Mouse (Mus musculus) midbrain, embryonic 14.5 days (tissue): Measurements from ENCODE around the gene Vps13d. TPM values are rescaled to one million over a fixed set of nuclear protein-coding genes. Genes with fewer than 3 reads are reported as not detected.
A peak's percentile ranks its signal among the peaks of the same experiment; 100 is the strongest.

ENCODE experiments used
- ATAC-seq: fragments of 200-750 bp; cut with Nextera tagmentation; 2 replicates; pipeline ENCODE4 v1.8.0; 2017; ENCODE audit warnings: moderate number of reproducible peaks, moderate library complexity; ENCODE audit not compliant: low FRiP score, low TSS enrichment
- DNase-seq: peaks from one replicate; pipeline ENCODE4 v3.0.0-alpha.2; 2015
- H3K27ac ChIP-seq: fragments of 300-500 bp; sonication (generic); replicated peaks from 2 replicates; pipeline ENCODE4 v1.5.1; 2014; ENCODE audit warnings: mild to moderate bottlenecking, low read depth, low read length, moderate library complexity
- H3K27me3 ChIP-seq: fragments of 300-500 bp; sonication (generic); 2 replicates; pipeline ENCODE4 v1.6.1; 2014; ENCODE audit warnings: low read length, control low read depth, mixed read lengths; ENCODE audit not compliant: control insufficient read depth, insufficient read depth
- H3K36me3 ChIP-seq: fragments of 300-500 bp; sonication (generic); 2 replicates; pipeline ENCODE4 v1.6.1; 2014; ENCODE audit warnings: low read length, control low read depth; ENCODE audit not compliant: control insufficient read depth, insufficient read depth
- H3K4me1 ChIP-seq: fragments of 300-500 bp; sonication (generic); 2 replicates; pipeline ENCODE4 v1.6.1; 2014; ENCODE audit warnings: mild to moderate bottlenecking, antibody characterized with exemption, low read length, control low read depth; ENCODE audit not compliant: control insufficient read depth, insufficient read depth
- H3K4me2 ChIP-seq: fragments of 300-500 bp; sonication (generic); 2 replicates; pipeline ENCODE4 v1.6.1; 2014; ENCODE audit warnings: mild to moderate bottlenecking, low read length, moderate library complexity
- H3K4me3 ChIP-seq: fragments of 300-500 bp; sonication (generic); replicated peaks from 2 replicates; pipeline ENCODE4 v1.5.1; 2014; ENCODE audit warnings: low read depth, low read length
- H3K9ac ChIP-seq: fragments of 300-500 bp; sonication (generic); replicated peaks from 2 replicates; pipeline ENCODE4 v1.6.1; 2014; ENCODE audit warnings: mild to moderate bottlenecking, low read length, moderate library complexity
- H3K9me3 ChIP-seq: fragments of 300-500 bp; sonication (generic); 2 replicates; pipeline ENCODE4 v1.6.1; 2016; ENCODE audit warnings: low read length, control low read depth, mixed read lengths; ENCODE audit not compliant: control insufficient read depth
- WGBS: fragments of 180-500 bp; shearing (Covaris S2); extraction: QIAGEN DNeasy Blood & Tissue Kit; methylation state at CpG from one replicate; pipeline ENCODE4 v1.1.7; 2014; 5-methylcytosine and 5-hydroxymethylcytosine counted together
- polyA plus RNA-seq: library from polyadenylated mRNA; unstranded; fragments of >200 nt; fragmentation: Nextera tagmentation; extraction: Ambion mirVana; gene quantifications from 2 replicates; pipeline ENCODE4 v1.2.1, GENCODE M21; 2014

Gene Vps13d
- polyA plus RNA-seq, 1 experiment from 2014 or later = 13.3 TPM

GRCm38 (mm10) chr4:144930366-144930765, 264.4 kb downstream of the Vps13d start:
- H3K4me3 ChIP-seq = no peak overlapping the region
- H3K4me2 ChIP-seq = no peak overlapping the region
- ATAC-seq (peak; percentile 61; the same call in 1 of the 2 replicates), DNase-seq (peak; percentile 37)
- no peaks in the 10 kb centered on the region for H3K36me3 ChIP-seq
- H3K9me3 ChIP-seq = no peaks in the 10 kb centered on the region
- H3K9ac ChIP-seq = no peak overlapping the region
- WGBS = 44% methylated on average over 10 of the region's 10 CpGs
- 0 out of 2 replicates have a peak overlapping the region, but pooled peaks have one; percentile 10 for H3K27ac ChIP-seq
- H3K4me1 ChIP-seq = no peaks in the 10 kb centered on the region
- no peaks in the 10 kb centered on the region for H3K27me3 ChIP-seq

- no peak overlapping the region for H3K9ac ChIP-seq
- 0 out of 2 replicates have a peak overlapping the region, but pooled peaks have one; percentile 10 for H3K27ac ChIP-seq
- 92% methylated on average over 1 of the region's 1 CpGs for WGBS
- peak; percentile 61 for ATAC-seq
- no peaks in the 10 kb centered on the region for H3K27me3 ChIP-seq
- H3K4me1 ChIP-seq = no peaks in the 10 kb centered on the region
- H3K4me2 ChIP-seq = no peak overlapping the region
- H3K9me3 ChIP-seq = no peaks in the 10 kb centered on the region
- H3K4me3 ChIP-seq = no peak overlapping the region
- no peaks in the 10 kb centered on the region for H3K36me3 ChIP-seq
- peak; percentile 54 for DNase-seq
Measured at GRCm38 (mm10) chr4:144929811-144930221, 265.0 kb downstream of the Vps13d start.

GRCm38 (mm10) chr4:144928693-144929436, 265.9 kb downstream of the Vps13d start:
- Histone ChIP-seq H3K9ac (no peak overlapping the region), H3K9me3 (no peaks in the 10 kb centered on the region), H3K4me3 (no peak overlapping the region), H3K27ac (no peak overlapping the region), H3K36me3 (no peaks in the 10 kb centered on the region), H3K4me2 (no peak overlapping the region), H3K4me1 (no peaks in the 10 kb centered on the region), H3K27me3 (no peaks in the 10 kb centered on the region)
- no peak for ATAC-seq
- WGBS = 92% methylated on average over 5 of the region's 5 CpGs
- DNase-seq = no peak

Other genes with a start within 250 kb of the Vps13d start
- 1.6 and 2.7 TPM in 2 replicates for gene Tnfrsf1b, start 51.9 kb upstream of the Vps13d start, polyA plus RNA-seq
- gene Tnfrsf8, start 120.2 kb upstream of the Vps13d start, polyA plus RNA-seq = 0.29 and 0.39 TPM in 2 replicates